Mouse (Mus musculus): ENCODE results near the gene Becn1. TPM values are rescaled to one million over a fixed set of nuclear protein-coding genes. Genes with fewer than 3 reads are reported as not detected.

Gene Becn1
- polyA plus RNA-seq (2021; fragmentation: Nextera tagmentation): 156 and 197 TPM in 2 replicates
- long read RNA-seq, experiment 1, full-length matches to known transcripts: 733 of 871 reads
- long read RNA-seq, experiment 1, partial matches to known transcripts: 60 of 871 reads
- long read RNA-seq, experiment 1, other reads (novel, unspliced or antisense): 78 of 871 reads
- long read RNA-seq, experiment 2, full-length matches to known transcripts: 150 of 197 reads
- long read RNA-seq, experiment 2, partial matches to known transcripts: 32 of 197 reads
- long read RNA-seq, experiment 2, other reads (novel, unspliced or antisense): 15 of 197 reads

DNA sequence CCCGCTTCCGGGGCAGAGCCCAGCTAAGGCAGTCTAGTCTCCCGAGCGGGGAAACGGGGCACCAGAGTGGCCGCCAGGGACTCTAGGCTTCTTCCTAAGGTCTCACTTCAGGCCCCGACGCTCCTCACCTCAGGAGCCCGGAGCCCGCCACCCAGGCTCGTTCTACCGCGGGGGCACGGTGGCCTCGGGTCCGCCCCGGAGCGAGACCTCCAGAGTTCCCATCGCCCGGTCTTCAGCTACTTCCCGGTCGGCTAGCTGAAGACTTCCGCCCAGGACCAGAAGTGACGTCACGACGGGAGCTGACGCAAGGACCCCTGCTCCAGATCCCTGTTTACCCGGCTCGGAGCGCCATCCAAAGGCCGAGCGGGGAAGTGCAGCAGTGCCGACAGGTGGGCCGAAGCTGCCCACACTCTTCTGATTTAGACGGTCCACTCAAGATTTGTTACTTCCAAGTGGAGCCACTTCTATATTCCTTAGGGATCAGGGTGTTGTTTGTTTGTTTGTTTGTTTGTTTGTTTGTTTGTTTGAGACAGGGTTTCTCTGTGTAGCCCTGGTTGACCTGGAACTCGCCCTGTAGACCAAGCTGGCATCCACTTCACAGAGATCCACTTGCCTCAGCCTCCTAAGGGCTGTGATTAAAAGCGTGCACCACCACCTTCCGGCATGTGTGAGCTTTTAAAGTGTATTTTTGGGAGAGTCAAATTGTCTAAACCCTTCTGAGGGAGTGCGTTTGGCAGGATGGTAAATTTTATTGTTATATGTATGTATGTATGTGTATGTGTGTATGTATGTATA, at the start of gene Becn1:
TSS of gene Becn1 (minus strand) at position 283 of the 795 bp plus-strand sequence.

GRCm38 (mm10) chr11:101330371-101330924, 28.4 kb upstream of the Becn1 start, which contains the start of gene Aoc3:
Gene Aoc3, plus strand, starts transcription at chr11:101330605.

DNA sequence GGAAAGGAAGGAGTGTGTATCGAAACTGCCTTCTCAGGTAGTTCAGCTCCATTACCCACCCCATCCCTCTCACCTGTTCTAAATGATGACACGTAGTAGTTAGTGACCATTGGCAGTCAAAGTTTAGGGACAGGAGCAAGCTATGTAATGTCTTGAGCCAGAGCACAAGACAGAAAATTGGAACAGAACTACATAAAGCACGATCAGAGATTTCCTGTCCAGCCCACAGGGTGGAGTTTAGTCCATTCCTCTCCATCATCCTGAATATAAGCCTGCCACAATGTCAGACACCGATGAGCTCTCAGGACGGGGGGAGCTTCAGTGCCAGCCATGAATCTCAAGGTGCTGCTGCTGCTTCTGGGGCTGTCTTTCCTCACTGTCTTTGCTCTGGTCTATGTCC, 22.7 kb upstream of the Becn1 start, which contains the start of gene Aoc2:
TSS of gene Aoc2 (plus strand) at position 301 of the 400 bp plus-strand sequence.

DNA sequence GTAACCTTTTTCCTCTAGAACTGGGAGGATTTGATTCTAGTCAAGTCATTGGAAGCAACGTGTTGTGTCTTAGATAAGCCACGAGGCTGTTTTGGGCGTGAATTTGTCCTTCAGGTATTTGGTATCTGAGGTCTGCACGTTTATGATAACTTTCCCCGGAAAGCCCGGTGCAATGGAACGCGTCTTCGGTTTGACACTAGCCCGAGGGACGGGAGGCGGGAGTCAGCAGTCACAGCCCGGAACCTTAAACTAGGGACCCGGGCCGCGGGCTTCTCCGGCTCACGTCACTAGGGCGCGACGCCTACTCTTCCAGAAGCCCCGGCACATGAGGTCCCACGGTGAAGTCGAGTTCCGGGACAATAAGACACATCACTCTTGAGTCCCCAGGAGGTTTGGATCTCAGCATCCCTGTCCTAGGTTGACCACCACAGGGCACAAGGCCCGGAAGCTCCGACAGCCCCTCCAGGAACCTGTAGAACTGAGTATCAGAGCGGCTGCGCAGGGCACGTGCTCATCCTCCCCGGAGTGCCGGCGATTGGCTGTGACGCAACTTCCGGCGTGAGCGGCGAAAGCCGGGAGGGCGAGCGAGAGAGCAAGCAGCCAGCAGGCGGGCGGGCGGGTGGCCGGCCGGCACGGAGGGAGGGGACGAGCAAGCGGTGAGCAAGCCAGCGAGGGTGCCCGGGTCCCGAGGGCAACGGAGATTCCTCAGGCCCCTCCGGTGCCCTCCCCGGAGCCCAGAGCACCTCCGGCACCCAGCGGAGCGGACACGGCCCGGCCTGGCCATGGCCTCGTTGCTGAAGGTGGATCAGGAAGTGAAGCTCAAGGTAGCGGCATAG, 13.8 kb upstream of the Becn1 start, which contains the start of gene Psme3:
TSS of gene Psme3 (plus strand) at position 549 of the 836 bp plus-strand sequence.

GRCm38 (mm10) chr11:101278223-101279192, 23.6 kb downstream of the Becn1 start, which contains the start of the genes Cntd1 and Coa3:
Gene Cntd1, plus strand, starts transcription at chr11:101279012.
Gene Coa3, minus strand, starts transcription at chr11:101279114.

DNA sequence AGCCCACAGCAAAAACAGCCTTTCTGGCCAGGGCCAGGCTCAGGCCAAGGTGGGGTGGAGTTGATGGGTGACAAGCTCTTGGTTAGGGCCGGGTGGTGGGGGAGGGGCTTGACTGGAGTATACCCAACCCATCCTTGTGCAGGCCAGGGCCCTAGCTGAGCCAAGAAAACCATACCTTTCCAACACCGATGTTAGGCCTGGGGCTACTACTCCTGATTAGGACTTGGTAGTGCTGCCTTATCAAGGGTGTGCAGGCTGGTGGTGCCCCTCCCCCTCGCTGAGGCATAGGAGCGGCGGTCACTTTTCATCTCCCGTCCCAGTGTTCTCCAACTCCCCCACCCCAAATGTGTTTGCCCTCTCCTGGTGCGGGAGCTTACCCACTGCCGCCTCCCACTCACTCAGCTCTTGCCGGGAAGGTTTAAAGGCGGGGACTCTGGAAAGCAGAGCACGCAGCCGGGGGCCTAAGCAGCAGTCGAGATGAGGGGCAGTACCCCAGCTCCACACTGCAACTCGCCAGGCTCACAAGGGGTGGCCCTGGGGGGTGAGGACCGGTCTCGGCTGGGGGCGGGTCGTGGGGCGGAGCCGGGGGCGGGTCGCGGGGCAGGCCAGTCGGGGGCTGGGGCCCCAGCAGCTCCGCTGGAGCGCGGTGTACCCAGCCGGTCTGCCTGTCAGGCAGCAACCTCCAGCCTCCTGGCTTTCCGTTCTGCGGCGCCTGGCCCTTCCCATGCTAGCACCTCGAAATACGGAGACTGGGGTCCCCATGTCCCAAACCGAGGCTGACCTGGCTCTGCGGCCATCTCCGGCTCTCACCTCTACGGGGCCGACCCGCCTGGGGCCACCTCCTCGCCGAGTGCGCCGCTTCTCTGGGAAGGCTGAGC, 41.9 kb downstream of the Becn1 start, which contains the start of gene Wnk4:
TSS of gene Wnk4 (plus strand) at position 620 of the 878 bp plus-strand sequence.

GRCm38 (mm10) chr11:101253613-101254389, 48.3 kb downstream of the Becn1 start, which contains the start of gene Vps25:
Gene Vps25, plus strand, starts transcription at chr11:101253707.

DNA sequence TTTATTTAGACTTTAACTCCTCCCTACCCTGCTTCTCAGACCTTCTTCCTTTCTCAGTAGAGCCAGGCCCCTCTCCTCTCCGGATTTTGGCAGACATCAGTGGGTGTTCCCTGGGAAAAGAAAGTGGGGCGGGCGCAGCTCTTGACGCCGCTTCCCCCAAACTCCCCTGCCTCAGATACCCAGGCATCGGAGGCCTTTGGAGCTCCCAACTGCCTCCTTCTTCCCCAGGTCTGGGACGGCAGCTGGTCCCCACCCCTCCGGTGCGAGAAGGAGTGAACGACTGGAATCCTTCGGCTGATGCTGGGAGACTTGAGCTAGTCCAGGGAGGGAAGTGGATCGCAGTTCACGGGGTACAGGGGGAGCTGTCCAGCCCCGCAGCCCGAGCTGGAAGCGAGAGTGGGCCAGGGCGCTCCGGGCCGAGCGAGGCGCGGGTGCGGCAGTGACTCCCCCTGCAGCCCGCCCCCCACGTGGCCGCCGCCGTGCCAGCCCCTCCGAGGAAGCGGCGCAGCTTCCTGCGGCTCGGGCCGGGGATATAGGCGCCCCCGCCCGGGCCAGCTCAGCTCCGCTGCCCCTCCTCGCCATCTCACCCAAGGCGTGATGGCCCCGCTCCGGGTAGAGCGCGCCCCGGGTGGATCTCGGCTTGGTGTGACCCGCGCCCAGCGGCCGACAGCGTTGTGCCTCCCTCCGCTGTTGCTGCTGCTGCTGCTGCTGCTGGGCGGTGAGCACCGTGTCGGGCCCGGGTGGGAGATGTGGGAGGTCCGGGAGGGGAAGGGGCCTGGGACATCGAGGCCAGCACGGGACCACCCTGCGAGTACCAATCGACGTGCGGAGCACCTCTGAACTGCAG, 56.0 kb downstream of the Becn1 start, which contains the start of gene Ramp2:
TSS of gene Ramp2 (plus strand) at position 174 of the 847 bp plus-strand sequence.

Other genes with a start within 250 kb of the Becn1 start
- gene Naglu, start 232.3 kb downstream of the Becn1 start, polyA plus RNA-seq (2021; fragmentation: Nextera tagmentation): 8.0 and 9.5 TPM in 2 replicates
- gene Hsd17b1, start 223.9 kb downstream of the Becn1 start, polyA plus RNA-seq (2021; fragmentation: Nextera tagmentation): 0.25 and 0.35 TPM in 2 replicates
- 25.0 and 31.6 TPM in 2 replicates for gene Coasy, start 219.7 kb downstream of the Becn1 start, polyA plus RNA-seq (2021; fragmentation: Nextera tagmentation)
- gene Mlx, start 215.0 kb downstream of the Becn1 start, polyA plus RNA-seq (2021; fragmentation: Nextera tagmentation): 62.2 and 75.9 TPM in 2 replicates
- 4.4 and 5.9 TPM in 2 replicates for gene Psmc3ip, start 206.8 kb downstream of the Becn1 start, polyA plus RNA-seq (2021; fragmentation: Nextera tagmentation)
- 5.9 and 10.3 TPM in 2 replicates for gene Retreg3, start 182.4 kb downstream of the Becn1 start, polyA plus RNA-seq (2021; fragmentation: Nextera tagmentation)
- gene Tubg1, start 182.3 kb downstream of the Becn1 start, polyA plus RNA-seq (2021; fragmentation: Nextera tagmentation): 62.3 and 62.7 TPM in 2 replicates
- 58.6 and 65.3 TPM in 2 replicates for gene Tubg2, start 146.4 kb downstream of the Becn1 start, polyA plus RNA-seq (2021; fragmentation: Nextera tagmentation)
- gene Cntnap1, start 131.8 kb downstream of the Becn1 start, polyA plus RNA-seq (2021; fragmentation: Nextera tagmentation): 12.1 and 20.2 TPM in 2 replicates
- gene Plekhh3, start 130.9 kb downstream of the Becn1 start, polyA plus RNA-seq (2021; fragmentation: Nextera tagmentation): 0.76 and 6.3 TPM in 2 replicates
- gene Ccr10, start 126.8 kb downstream of the Becn1 start, polyA plus RNA-seq (2021; fragmentation: Nextera tagmentation): 0.28 and 0.29 TPM in 2 replicates
- gene Ezh1, start 75.8 kb downstream of the Becn1 start, polyA plus RNA-seq (2021; fragmentation: Nextera tagmentation): 26.3 and 27.6 TPM in 2 replicates
- gene Ramp2, start 56.3 kb downstream of the Becn1 start, polyA plus RNA-seq (2021; fragmentation: Nextera tagmentation): 38.8 and 57.1 TPM in 2 replicates
- gene Vps25, start 48.6 kb downstream of the Becn1 start, polyA plus RNA-seq (2021; fragmentation: Nextera tagmentation): 144 and 179 TPM in 2 replicates
- 1.5 TPM in 2 replicates for gene Wnk4, start 41.7 kb downstream of the Becn1 start, polyA plus RNA-seq (2021; fragmentation: Nextera tagmentation)
- 0.15 and 0.36 TPM in 2 replicates for gene Cntd1, start 23.3 kb downstream of the Becn1 start, polyA plus RNA-seq (2021; fragmentation: Nextera tagmentation)
- gene Coa3, start 23.2 kb downstream of the Becn1 start, polyA plus RNA-seq (2021; fragmentation: Nextera tagmentation): 362 and 483 TPM in 2 replicates
- 11.3 and 48.6 TPM in 2 replicates for gene Psme3, start 13.9 kb upstream of the Becn1 start, polyA plus RNA-seq (2021; fragmentation: Nextera tagmentation)
- gene Aoc2, start 22.8 kb upstream of the Becn1 start, polyA plus RNA-seq (2021; fragmentation: Nextera tagmentation): 0.15 and 0.30 TPM in 2 replicates
- 0.05 and 0.20 TPM in 2 replicates for gene Aoc3, start 28.3 kb upstream of the Becn1 start, polyA plus RNA-seq (2021; fragmentation: Nextera tagmentation)
- not detected in 2 replicates for gene G6pc, start 65.3 kb upstream of the Becn1 start, polyA plus RNA-seq (2021; fragmentation: Nextera tagmentation)
- 68.9 and 83.8 TPM in 2 replicates for gene Aarsd1, start 115.3 kb upstream of the Becn1 start, polyA plus RNA-seq (2021; fragmentation: Nextera tagmentation)
- gene Gm27029, start 122.5 kb upstream of the Becn1 start, polyA plus RNA-seq (2021; fragmentation: Nextera tagmentation): 7.0 and 10.9 TPM in 2 replicates
- 21.0 and 21.8 TPM in 2 replicates for gene Rundc1, start 122.8 kb upstream of the Becn1 start, polyA plus RNA-seq (2021; fragmentation: Nextera tagmentation)
- 7.0 and 7.1 TPM in 2 replicates for gene Ptges3l, start 123.0 kb upstream of the Becn1 start, polyA plus RNA-seq (2021; fragmentation: Nextera tagmentation)
- 879 and 1,140 TPM in 2 replicates for gene Rpl27, start 140.0 kb upstream of the Becn1 start, polyA plus RNA-seq (2021; fragmentation: Nextera tagmentation)
- 5.2 and 5.3 TPM in 2 replicates for gene Ifi35, start 146.1 kb upstream of the Becn1 start, polyA plus RNA-seq (2021; fragmentation: Nextera tagmentation)
- 29.1 and 36.8 TPM in 2 replicates for gene Rnd2, start 162.7 kb upstream of the Becn1 start, polyA plus RNA-seq (2021; fragmentation: Nextera tagmentation)
- 5.8 and 14.4 TPM in 2 replicates for gene Vat1, start 163.9 kb upstream of the Becn1 start, polyA plus RNA-seq (2021; fragmentation: Nextera tagmentation)
- gene Brca1, start 249.7 kb upstream of the Becn1 start, polyA plus RNA-seq (2021; fragmentation: Nextera tagmentation): 0.25 and 0.56 TPM in 2 replicates
- gene Nbr1, start 249.9 kb upstream of the Becn1 start, polyA plus RNA-seq (2021; fragmentation: Nextera tagmentation): 41.3 and 42.5 TPM in 2 replicates